Mouse (Mus musculus): ENCODE data around the gene Prpf31. TPM values are rescaled to one million over a fixed set of nuclear protein-coding genes. Genes with fewer than 3 reads are reported as not detected.

Prpf31 gene
- total RNA-seq, 2 experiments from 2014 or later = 50.9 to 51.1 TPM

DNA sequence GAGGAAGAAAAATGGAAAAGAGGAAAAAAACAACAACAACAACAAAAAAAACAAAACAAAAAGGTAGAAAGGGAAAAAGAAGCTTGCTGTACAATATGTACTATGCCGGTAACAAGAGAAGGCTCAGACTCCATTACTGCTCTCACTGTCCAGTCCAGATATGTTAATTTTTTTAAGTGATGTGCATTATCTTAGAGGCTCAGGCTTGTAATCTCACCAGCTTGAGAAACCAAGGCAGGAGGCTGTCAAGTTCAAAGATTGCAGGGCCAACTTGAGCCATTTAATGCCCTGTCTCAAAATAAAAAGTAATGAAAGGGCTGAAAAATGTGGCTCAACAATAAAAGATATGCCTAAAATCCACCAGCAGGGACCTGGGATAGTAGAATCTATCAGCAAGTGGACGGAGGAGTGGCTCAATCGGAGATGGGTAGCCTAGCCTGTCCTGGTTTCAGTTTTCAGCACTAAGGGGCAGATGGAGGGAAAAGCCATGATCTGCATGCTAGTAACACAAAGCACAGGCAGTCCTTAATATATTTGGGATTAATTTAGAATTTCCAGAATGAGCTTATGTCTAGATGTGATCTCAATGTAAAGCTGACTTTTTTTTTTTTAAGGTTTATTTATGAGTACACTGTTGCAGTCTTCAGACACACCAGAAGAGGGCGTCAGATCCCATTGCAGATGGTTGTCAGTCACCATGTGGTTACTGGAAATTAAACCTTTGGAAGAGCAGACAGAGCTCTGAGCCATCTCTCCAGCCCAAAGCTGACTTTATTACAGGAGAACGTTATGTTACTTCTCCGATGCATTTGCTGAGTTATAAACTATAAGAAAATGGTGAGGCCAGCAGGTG is 13.2 kb upstream of the Prpf31 start:
- peak; percentile 36 to 67 for DNase-seq (ENCODE audit: low spot score in 2 of 2)
- intact Hi-C loops (cut with DNase I) = no loop called here

DNA sequence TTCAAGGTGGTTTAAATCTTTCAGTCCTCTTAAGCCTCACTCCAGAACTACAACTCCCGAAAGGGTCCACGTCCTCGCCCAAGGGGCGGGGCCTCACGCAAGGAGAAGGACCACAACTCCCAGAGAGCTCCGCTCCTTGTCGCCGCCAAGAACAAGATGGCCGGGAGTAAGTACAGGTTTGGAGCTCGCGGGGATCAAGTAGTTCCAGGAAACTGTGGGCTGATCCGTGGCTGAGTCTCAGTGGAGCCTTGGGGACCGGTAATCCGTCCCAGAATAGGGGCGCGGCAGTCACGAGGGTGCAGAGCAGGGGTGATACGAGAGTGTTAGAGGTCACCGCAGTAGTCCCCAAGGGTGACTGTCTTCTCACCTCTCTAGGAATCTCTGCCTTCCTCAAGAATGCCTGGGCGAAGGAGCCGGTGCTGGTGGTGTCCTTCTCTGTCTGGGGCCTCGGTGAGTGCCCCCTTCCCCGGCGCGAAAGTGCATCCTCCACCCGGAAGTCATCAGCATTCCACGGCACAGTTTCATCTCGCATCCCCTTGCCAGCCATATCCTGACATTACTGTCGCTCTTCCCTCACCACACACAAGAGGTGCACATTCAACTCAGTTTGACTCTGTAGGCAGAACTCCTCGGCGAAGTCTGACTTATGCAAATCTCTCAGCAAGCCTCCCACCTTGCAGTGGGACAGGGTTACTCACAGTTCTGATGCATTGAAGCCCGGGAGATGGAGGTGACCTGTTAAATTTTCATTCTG is 12.4 kb upstream of the Prpf31 start, which contains the start of gene Ndufa3:
Gene Ndufa3 (plus strand): TSS at position 132 of the 754 bp plus-strand sequence.
- DNase-seq (ENCODE audit: low spot score in 2 of 2) = peak; percentile 87 to 93
- intact Hi-C loops (cut with DNase I) = no loop called here

DNA sequence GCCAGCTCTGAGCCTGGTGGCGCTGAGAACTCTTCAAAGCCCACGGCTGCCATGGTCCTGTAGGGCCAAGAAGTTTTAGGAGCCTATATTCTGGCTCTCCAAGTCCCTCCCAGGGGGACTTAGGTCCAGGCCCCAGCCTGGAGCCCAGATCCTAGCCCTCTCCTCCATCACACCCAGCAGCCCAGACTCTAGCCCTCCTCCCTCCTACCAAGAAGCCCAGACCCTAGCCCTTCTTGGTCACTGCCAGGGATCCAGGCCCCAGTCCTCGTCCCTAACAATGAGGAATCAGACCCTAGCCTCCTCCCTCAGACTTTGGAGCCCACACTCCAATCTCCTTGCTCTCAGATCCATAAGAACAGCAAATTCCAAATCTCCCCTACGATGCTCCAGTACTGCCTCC is 755 bp upstream of the Prpf31 start:
- intact Hi-C loops (cut with DNase I) = no loop called here
- no peak for DNase-seq (ENCODE audit: low spot score in 2 of 2)

DNA sequence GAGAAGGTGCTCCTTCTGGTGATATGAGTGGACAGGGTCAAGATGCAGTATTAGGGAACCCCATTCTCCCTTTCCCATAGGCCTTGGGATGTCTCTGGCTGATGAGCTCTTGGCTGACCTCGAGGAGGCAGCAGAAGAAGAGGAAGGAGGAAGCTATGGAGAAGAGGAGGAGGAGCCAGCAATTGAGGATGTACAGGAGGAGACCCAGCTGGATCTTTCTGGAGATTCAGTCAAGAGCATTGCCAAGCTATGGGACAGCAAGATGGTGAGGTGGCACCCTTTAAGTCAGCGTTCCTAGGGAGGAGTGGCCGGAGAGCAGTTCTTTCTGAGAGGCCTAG is 662 bp downstream of the Prpf31 start:
- intact Hi-C loops (cut with DNase I) = no loop called here
- no peak for DNase-seq (ENCODE audit: low spot score in 2 of 2)

DNA sequence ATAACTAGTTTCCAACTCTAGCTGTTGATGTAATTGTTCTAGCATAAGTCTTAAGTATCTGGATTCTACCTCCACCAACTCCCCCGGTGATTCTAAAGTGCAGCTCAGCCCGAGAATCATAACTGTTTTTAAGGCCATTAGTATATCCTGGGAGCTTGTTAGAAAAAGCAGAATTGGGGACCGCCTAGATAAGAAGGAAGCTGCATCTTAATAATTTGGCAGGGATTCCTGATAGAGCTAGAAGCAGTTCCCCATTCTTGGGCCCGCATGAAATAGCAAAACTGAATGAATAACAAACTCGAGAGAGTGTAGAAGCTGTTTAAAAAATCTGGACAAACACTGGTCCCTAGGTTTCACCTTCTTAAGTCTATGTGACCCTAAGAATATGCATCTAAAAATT is 13.6 kb downstream of the Prpf31 start:
- no peak for DNase-seq (ENCODE audit: low spot score in 2 of 2)
- intact Hi-C loops (cut with DNase I) = no loop called here

DNA sequence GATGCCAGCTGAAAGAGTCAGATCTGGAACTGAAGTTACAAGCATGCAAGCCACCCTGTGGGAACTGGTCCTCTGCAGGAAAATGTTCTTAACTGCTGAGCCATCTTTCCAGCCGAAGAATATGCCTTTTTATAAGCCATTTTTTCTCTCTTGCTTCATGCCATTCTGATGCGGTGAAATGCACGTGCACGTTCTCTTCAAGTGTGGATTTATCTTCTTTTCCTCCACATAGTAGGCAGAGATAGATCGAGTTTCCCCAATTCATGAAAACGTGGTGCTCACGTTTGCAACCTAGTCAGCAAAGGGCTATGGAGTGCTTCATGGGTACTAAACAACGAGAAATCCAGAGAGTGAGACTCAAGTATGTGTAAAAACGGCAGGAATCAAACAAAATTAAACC is 14.1 kb downstream of the Prpf31 start:
- intact Hi-C loops (cut with DNase I) = no loop called here
- no peak for DNase-seq (ENCODE audit: low spot score in 2 of 2)

DNA sequence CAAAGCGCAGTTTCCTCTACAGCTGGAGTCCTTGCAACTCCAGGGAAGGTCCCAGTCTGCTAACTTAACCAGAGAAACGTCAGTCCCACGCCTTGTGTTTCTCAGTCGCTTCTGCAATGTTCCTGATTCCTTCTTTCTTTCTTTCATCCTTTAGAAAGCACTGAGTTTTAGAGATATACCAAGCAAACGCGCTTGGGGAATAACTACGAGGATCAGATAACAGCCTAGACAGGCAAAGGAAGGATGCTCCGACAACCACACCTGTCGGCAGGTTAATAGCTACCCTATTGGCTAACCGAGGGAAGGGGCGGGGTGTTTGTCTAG is 14.5 kb downstream of the Prpf31 start:
- intact Hi-C loops (cut with DNase I) = no loop called here
- DNase-seq (ENCODE audit: low spot score in 2 of 2) = no peak

DNA sequence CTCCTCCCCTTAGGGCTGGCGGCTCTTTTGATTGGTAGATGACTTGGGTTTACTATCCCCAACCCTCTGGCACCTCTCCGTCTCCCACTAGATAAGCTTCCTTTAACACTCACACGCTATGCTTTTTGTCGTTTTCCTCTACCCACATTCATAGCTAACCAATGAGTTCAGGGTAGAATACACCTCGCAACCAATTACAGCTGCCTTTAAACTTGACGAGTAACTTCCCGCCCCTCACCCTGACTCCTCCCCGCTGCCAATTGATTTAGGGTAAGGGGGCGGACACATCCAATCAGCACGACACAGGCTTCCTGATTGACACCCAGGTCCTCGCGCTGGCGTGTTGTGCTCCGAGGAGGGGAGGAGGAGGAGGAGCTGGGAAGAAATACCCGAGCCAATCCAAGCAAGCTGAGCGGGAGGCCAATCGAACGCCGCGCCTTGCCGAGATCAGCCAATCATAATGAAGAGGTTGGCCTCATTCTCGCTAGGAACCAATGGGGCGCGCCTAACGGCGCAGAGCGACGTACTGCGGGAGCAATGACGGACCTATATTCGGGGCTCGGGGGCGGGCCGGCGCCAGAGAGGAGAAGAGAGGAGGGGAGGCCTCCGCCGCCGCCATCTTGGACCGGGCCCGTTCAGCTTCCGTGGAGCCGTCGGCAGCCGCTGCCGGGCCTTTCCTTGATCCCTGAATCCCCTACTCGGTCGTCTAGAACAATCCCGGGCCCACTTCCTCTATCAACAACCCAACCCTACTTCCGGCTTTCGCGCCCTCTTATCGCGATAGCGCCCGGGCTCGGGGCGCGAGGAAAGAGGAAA is 15.1 kb downstream of the Prpf31 start, which contains the start of gene Cnot3:
Gene Cnot3 (plus strand): TSS at position 597 of the 816 bp plus-strand sequence.
- intact Hi-C loops (cut with DNase I) = loop anchor here (5.0 kb wide), 1 partner anchor 47 kb away; the partner anchor contains the start of genes Mboat7 and Tsen34

DNA sequence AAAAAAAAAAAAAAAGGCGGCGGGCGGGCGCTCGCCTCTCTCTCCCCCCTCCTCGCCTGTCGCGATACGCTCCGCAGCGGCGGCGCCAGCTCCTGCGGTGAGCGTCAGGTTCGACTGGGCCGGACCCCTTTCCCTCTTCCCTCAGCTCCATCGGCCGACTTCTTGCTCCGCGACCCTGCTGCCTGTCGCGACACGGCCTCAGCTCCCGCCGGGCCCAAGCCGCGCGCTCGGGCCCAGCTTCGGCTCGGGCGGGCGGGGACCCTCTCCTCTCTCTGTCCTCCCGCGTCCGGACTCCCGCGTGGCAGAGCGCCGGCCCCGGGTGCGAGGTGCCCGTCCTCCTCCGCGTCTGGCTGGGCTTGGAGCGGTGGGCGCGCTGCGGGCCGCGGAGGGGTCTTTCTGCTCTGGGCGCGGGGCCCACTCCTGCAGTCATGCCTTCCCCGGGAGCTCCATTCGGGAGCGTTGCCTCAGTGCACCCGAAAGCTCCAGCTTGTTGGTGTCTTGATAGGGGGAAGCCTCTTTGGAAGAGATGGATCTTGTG is 15.8 kb downstream of the Prpf31 start:
- peak in 1 of 2 experiments; percentile 28 for DNase-seq (ENCODE audit: low spot score in 2 of 2)
- intact Hi-C loops (cut with DNase I) = loop anchor here (5.0 kb wide), 1 partner anchor 47 kb away; the partner anchor contains the start of genes Mboat7 and Tsen34

More for the DNA sequence above, 15.1 kb downstream of the Prpf31 start, which contains the start of gene Cnot3:
- DNase-seq (ENCODE audit: low spot score in 2 of 2) = peak; percentile 99 to 100

DNA sequence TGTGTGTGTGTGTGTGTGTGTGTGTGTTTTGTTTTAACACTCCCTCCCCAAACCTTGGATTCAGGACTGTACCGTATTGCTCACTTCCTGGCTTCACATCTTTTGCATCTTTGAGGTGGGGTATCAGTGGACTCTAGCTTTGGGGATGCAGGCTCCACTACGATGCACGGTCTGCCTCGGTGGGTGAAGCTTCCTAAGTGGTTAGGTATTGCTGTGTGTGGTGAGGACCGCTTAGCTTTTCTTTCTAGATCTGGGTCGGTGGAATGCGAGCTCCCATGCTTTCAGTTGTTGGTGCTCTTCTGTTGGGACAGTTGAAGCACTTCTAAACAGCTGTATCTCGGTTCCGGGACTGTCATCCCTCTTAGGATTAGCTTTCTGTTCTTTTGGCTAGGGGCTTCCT is 16.4 kb downstream of the Prpf31 start:
- intact Hi-C loops (cut with DNase I) = loop anchor here (5.0 kb wide), 1 partner anchor 46 kb away; the partner anchor contains the start of genes Mboat7 and Tsen34

DNA sequence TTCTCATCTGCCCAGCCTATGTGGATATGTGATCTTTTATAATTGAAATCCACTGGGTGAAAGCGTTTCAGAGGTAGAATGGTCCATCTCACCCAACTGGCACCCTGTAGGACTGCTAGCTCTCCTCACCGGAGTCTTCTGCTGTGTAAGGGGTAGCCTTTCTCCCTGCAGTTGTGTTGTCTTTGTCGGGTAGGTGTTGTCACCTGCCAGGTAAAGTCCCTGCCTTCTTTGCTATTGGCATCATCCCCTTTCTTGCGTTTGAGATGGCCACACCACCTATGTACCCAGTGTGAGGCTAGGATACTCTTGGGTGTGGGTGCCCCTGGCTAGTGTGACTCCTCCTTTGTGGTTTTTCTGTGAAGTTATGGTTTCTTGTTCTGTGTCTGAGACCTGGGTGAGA is 16.9 kb downstream of the Prpf31 start:
- no peak for DNase-seq (ENCODE audit: low spot score in 2 of 2)
- intact Hi-C loops (cut with DNase I) = loop anchor here (5.0 kb wide), 1 partner anchor 46 kb away; the partner anchor contains the start of genes Mboat7 and Tsen34

More for the DNA sequence above, 16.4 kb downstream of the Prpf31 start:
- DNase-seq (ENCODE audit: low spot score in 2 of 2) = no peak

DNA sequence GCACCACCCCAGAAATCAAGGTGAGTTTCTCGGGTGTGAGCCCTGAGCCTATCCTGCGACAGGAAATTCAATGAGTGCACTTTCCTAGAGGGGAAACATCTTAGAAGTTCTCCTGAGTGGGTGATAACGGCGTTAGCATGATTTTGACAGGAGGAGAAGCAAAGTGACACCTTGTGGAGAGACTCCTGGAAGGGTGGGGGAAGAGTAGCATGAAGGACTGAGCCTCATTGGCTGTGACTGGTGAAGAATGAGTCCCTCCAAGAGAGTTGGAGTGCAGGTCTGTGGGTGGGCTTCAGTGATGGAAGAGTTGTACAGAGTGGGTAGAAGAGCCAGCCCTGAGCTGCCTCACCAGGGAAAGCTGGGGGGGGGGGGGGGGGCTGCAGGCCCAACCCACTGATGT is 27.2 kb downstream of the Prpf31 start:
- peak in 1 of 2 experiments; percentile 28 for DNase-seq (ENCODE audit: low spot score in 2 of 2)
- intact Hi-C loops (cut with DNase I) = no loop called here

DNA sequence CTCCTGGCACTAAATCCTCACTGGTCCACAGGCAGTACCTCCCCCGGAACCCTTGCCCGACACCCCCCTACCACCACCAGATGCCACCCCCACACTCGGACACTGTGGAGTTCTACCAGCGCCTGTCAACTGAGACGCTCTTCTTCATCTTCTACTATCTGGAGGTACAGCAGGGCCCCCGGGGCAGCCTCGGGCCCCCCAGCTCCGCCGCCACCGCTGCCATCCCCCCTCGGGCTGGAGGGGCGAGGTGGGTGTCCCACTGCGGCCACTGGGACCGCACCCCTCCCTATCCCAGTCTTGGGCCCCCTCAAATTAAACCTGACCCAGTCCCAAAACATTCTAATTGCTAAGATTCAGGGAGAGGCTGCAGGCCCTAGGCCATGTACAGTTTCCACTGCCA is 28.8 kb downstream of the Prpf31 start:
- intact Hi-C loops (cut with DNase I) = no loop called here
- no peak for DNase-seq (ENCODE audit: low spot score in 2 of 2)

DNA sequence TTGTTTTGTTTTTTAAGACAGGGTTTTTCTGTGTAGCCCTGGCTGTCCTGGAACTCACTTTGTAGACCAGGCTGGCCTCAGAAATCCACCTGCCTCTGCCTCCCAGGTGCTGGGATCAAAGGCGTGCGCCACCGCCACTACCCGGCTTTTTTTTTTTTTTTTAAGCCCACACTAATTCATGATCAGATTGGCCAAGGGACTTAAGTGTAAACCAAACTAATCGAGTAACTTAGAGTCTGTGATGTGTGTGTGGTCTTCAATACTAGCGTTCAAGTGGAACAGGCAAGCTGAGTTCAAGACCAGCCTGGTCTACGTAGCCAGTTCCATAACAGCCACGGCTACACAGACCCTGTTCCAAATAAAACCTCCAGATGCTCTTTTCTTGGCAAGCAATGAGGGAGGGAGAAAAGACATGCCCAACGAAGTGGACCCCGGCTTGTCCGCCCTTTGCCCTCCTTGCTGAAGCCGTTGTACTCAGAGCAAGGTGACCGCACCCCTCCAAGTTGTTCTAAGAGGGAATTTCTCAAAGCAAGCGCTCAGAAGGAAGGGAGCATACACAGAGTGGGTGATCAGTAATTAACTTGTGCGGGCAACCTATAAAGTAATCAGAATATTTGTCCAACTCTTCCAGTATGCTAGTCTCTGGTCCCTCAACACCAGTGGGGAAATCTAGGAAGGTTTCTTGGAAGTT is 34.9 kb downstream of the Prpf31 start:
- no peak for DNase-seq (ENCODE audit: low spot score in 2 of 2)
- intact Hi-C loops (cut with DNase I) = loop anchor here (10.0 kb wide), 1 partner anchor 810 kb away; no protein-coding TSS in a partner anchor

DNA sequence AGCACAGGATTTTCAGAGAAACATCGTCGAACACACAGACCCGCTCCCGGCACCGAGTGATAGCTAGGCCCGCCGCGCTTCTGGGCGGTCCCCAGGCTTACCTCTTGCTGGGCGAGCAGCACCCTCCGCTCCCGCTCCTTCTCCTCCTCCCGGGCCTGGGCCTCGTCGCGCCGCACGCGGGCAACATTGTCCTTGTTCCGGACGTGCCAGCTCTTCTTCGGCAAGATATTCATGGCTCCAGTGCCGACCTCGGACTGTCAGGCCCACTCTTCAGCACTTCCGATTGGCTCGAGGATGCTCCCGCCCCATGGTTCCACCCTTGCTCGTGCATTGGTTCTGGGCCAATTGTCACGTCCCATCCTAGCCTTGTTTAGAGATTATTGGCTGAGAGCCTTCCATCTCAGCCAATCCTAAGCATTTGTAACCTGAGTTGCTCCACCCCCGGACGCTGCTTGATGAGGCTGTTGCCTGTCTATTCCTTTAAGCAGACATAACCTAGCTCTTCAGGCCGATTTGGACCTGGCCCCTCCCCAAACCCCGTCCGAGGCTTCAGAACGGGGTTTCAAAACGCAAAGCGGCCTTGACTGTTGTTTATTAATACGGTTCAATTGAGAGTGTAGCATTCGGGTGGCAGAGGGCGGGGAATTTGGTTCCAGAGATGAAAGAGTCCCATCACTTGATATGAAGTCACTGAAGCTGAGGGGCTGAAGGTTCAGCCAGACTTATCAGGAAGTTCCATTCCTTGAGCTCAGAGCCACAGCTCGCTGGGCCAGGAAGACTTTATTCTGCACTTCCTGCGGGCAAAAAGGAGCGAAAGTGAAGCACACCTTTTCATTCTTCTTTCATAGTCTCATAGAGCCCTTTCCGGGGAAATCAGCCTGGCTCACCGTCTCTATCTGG is 35.7 kb downstream of the Prpf31 start, which contains the start of gene Leng1:
Gene Leng1 (minus strand): TSS at position 626 of the 900 bp plus-strand sequence.
- intact Hi-C loops (cut with DNase I) = loop anchor here (10.0 kb wide), 1 partner anchor 809 kb away; no protein-coding TSS in a partner anchor
- peak; percentile 97 to 98 for DNase-seq (ENCODE audit: low spot score in 2 of 2)

DNA sequence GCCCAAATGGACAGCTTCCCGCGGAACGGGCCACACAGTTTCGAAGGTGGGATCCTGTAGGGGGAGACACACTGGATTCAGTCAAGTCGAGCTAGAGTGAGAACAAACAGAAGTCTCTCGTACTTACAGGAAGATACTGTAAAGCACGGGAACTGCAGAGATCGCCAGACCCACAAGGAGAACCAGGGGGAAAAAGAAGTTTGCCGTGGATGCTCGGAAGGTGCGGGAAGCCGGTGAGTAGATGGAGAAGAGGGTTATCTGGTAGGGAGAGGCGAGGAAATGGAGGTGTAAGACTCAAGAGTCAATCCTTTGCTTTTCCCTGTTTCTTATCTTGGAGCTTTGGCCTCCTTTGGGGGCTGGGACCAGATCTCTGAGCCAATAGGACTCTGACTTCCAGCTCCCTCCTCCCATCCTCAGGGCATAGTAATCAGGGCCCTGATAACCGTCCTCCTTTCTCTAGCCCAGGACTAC is 37.2 kb downstream of the Prpf31 start:
- intact Hi-C loops (cut with DNase I) = loop anchor here (10.0 kb wide), 1 partner anchor 808 kb away; no protein-coding TSS in a partner anchor
- no peak for DNase-seq (ENCODE audit: low spot score in 2 of 2)

DNA sequence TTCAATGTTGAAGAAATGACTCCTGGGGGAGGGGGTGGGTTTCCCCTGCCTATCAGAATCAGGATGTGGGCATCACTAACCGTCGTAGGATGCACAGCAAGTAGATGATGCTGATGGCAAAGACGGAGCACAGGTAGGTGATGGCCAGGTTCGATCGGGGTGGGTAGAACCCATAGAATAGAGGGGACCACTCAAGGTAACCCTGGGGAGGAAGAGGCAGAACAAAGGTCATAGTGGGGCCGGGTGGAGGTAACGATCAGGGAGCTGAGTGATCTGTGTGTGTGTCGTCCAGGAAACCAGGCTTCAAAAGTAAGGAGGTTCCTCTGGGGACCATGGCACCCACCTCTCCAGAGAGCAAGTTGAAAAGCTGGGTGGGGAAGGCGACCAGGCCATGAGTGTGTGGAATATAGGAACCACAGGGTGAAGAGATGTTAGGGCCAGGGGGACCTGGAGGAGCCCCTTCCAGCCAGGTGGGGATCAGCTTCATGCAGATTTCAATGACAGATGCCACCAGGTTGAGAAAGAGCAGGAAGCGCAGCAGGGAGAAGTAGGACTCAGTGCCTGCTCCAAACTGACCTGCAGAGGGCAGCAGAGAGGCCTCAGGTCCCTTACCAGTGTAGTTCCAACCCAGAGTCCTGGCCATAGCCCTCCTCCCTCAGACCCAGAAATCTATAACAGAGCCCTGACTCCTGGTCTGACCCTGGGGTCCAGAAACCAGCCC is 44.9 kb downstream of the Prpf31 start:
- peak; percentile 85 to 89 for DNase-seq (ENCODE audit: low spot score in 2 of 2)
- intact Hi-C loops (cut with DNase I) = no loop called here

Measured in left cerebral cortex, postnatal 14 days (tissue).